Mouse (Mus musculus): ENCODE measurements around the gene Gm13023.
"Not testable (repeated sequence)": the region's sequence is repeated elsewhere in the genome, so short reads cannot be mapped to it uniquely, and the experiment has no call there.

Gene Gm13023

GRCm38 (mm10) chr4:143789052-143789451 is at the start of gene Gm13023:
Gene Gm13023, plus strand, starts transcription at chr4:143789352.
- ATAC-seq (ENCODE audit: low TSS enrichment): not testable (repeated sequence)

- ATAC-seq (ENCODE audit: low TSS enrichment): no peak
Measured at GRCm38 (mm10) chr4:143815993-143816392, 26.8 kb downstream of the Gm13023 start, which contains the start of gene Gm13084. Gene Gm13084, minus strand, starts transcription at chr4:143816093.

All from frontal cortex, adult (tissue).